Mouse (Mus musculus) neutrophil, adult 5-6 weeks (primary cell): ENCODE measurements around the gene Higd2a. TPM values are rescaled to one million over a fixed set of nuclear protein-coding genes. Genes with fewer than 3 reads are reported as not detected.

Source experiments
- ATAC-seq: fragments of 151-379, 151-347 bp; 2 replicates; pipeline ENCODE4 v1.8.0; 2017; ENCODE audit warnings: mild to moderate bottlenecking, moderate TSS enrichment; ENCODE audit not compliant: insufficient number of reproducible peaks, poor library complexity, low FRiP score, severe bottlenecking; ENCODE audit errors: extremely low read depth
- total RNA-seq: library from RNA; stranded (forward); fragments of 200-1000 nt; gene quantifications from 2 replicates; pipeline ENCODE4 v1.2.3, GENCODE M21; 2017

Higd2a gene
- 36.0 and 37.1 TPM in 2 replicates for total RNA-seq

GRCm38 (mm10) chr13:54589996-54590951 is at the start of gene Higd2a, which contains the start of gene Nop16:
Gene Higd2a (plus strand): TSS chr13:54590207.
Gene Nop16 (minus strand): TSS chr13:54590090.
- ATAC-seq, result peak; percentile 99

GRCm38 (mm10) chr13:54548036-54548435 is 42.0 kb upstream of the Higd2a start:
- no peak for ATAC-seq

DNA sequence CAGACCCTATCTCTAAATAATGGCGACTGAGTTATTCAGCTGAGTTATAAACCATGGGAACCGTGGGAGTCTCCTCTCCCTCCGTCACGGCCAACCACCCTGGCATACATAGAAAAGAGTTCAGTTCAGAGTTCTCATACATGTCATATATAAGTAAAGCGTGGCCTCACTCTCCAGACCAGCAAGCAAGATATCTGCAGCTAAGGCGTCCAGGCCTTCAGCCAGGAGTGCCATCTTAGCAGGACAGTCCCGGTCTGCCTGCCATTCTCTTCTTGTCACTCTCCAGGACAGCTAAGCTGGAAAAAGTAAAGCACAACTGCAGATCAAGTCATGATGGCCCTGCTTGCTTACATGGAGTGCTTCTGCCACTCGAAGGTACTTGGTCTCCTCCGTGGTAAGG is 33.8 kb upstream of the Higd2a start:
- no peak for ATAC-seq

DNA sequence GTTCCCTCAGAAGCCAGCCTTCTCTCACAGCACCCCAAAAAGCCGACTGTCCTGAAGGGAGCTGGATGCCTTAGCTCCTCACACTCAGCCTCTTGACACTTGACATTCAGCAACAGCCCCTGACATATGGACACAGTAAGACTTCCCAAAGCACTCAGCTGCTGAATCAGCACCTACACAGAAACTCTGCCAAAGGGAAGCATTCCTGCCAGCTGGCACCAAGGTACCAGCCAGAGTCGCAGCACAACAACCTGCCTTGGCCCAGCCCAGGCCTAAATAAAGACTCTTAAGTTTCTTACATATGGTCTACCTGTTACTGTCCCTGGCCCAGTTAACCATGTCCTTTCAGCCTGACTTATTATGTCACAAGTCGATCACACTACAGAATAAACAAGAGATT is 33.2 kb upstream of the Higd2a start:
- no peak for ATAC-seq

DNA sequence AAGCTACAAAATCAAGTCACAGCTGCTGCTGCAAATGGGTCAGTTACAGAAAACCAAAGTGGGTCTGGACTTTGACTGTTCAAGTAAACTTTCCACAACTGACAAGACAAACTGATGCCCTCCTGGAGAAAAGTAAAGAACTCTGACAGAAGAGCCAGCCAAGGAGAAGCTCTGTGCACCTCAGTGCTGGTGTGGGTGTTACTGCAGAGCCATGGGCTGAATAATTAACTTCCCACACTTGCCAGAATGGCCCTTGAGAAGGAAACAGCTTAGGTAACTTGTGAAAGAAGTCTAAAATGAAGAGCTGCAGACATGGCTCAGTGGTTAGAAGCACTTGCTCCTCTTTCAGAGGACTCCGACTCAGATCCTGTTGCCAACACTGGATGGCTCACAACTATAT is 32.4 kb upstream of the Higd2a start:
- no peak for ATAC-seq

GRCm38 (mm10) chr13:54559656-54560055 is 30.4 kb upstream of the Higd2a start:
- ATAC-seq, result no peak

DNA sequence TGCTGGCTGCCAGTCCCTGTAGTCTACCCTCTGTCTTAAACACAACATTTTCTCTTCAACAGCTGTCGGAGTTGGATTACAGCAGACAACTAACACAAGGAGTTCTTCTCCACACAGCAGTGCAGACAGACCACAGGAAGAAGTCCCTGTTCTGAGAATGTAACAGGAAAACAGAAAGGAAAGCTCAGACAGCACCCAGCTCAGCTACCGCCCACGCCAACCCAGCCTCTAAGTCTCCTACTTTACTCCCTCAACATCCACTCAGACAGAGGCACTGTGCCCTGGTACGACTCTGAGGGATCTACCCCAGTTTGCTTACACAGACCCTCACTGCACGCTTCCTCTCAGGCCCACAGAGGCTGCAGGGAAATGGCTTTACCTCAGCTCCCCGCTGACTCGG is 29.4 kb upstream of the Higd2a start:
- no peak for ATAC-seq

DNA sequence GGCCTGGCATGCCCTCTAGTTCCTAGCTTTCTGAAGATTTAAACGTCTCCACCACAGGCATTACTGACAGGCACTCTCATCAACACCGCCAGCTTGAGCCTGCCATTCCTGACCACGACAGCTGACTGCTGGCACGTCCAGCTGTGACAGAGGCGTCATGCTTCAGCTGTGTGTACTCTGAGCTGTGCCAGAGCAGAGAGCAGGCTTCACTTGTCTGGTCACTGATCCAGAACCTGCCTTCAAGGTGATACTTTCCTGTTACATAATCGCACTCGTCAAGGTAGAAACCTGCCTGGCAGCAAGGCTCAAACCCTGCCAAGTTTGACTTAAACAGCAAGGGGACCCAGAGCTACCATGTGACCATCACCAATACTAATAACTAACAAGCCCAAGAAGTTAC is 27.4 kb upstream of the Higd2a start:
- no peak for ATAC-seq

- no peak for ATAC-seq
These were observed 25.5 kb upstream of the Higd2a start for GRCm38 (mm10) chr13:54564232-54565200.

GRCm38 (mm10) chr13:54565201-54565581 is 24.8 kb upstream of the Higd2a start, which contains the start of gene 4833439L19Rik:
Gene 4833439L19Rik (minus strand): TSS chr13:54565435.
- ATAC-seq, result peak; percentile 98

GRCm38 (mm10) chr13:54565594-54566345 is 24.2 kb upstream of the Higd2a start:
- no peak for ATAC-seq

GRCm38 (mm10) chr13:54568380-54568779 is 21.6 kb upstream of the Higd2a start:
- no peak for ATAC-seq

DNA sequence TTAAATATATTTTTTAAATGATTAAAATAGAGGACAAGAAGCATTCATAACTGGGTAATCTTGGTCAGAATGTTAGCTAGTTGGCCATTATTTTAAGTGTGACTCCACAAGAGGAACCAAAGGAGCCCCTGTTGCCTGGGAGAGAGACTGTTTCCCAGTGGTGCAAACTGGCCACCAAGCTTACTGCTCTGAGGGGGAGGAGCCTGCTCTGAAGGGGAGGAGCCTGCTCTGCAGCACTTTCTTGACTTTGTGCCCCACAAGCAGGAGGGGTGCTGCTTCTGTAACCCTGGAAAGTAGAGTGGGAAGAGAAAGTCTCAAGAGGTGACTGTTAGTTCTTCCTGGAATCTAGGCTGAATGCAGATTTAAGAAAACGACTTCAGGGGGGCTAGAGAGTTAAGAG is 20.7 kb upstream of the Higd2a start:
- no peak for ATAC-seq

DNA sequence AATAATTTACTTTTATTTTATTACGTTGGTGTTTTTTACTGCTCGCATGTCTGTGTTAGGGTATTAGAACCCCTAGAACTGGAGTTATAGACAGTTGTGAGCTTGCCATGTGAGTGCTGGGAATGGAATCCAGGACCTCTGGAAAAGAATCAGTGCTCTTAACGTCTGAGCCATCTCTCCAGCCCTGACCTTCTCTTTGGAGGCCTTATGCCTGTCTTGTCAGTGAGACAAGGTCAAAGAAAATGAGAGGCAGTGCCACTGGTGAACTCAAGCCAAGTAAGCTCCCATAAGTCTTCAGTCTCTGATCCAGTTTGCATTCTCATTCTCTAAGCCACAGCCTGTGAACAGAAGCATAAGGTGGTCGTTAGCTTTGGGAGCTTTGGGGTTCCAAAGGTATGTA is 19.3 kb upstream of the Higd2a start:
- no peak for ATAC-seq

GRCm38 (mm10) chr13:54571637-54572036 is 18.4 kb upstream of the Higd2a start:
- no peak for ATAC-seq

DNA sequence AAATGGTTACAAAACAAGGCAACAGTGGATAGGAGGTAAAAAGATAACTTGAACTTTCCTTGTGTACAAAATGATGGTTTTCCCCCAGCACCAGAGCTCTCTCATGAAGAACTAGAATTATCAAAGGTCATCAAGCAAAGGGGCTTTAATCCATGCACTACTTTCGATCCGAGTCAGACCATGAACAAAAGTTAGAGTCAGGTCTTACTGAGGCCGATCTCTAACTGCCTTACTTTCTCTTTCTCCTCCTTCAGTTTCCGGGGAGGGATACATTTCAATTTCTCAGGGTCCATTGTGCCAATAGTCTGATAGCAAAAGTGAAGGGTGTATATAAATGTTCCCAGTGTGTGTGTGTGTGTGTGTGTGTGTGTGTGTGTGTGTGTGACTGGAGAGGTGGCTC is 17.4 kb upstream of the Higd2a start:
- no peak for ATAC-seq

GRCm38 (mm10) chr13:54574854-54575481 is 15.0 kb upstream of the Higd2a start, which contains the start of gene Arl10:
Gene Arl10 (plus strand): TSS chr13:54575015.
- ATAC-seq, result peak; percentile 27; the same call in 1 of the 2 replicates

GRCm38 (mm10) chr13:54575489-54575888 is 14.5 kb upstream of the Higd2a start:
- no peak for ATAC-seq
